Comparison of ENCODE assay signal across 8 mouse cellular contexts in genomic region chr15:89841364-89842017, GRCm38 (mm10). TPM values are rescaled to one million over a fixed set of nuclear protein-coding genes. Genes with fewer than 3 reads are reported as not detected.
DNase-seq lines count a peak whose midpoint lies in the region; ATAC-seq and TF ChIP-seq lines count a peak whose summit lies in the region.

Syt10 (minus strand) TSS chr15:89841860.

- no peak within 1 kb of the TSS for H3K9ac ChIP-seq in liver, embryonic 14.5 days (replicated peaks)

- DNase-seq in kidney, adult 2 months: peak; percentile 1
- DNase-seq in kidney, adult 11 months: no peak
- peak; percentile 22 to 60 for DNase-seq in cerebellum, postnatal 4 days (ENCODE audit: low spot score in 2 of 2)
- peak; percentile 36 to 49 for DNase-seq in frontal cortex, postnatal 36 days (ENCODE audit: low spot score in 2 of 2)
- DNase-seq in kidney, postnatal 10 days: peak; percentile 17
- DNase-seq in liver, embryonic 14.5 days (ENCODE audit: low read depth in 3 of 3, low spot score in 3 of 3): no peak
- peak; percentile 31 for DNase-seq in right cerebral cortex, postnatal 14 days
- DNase-seq in MN1 (ENCODE audit: low spot score): no peak

- H3K27me3 ChIP-seq in kidney, adult 2 months (replicated peaks; ENCODE audit: control insufficient read depth, insufficient read depth, low read length): 0 out of 2 replicates have a peak, but pooled peaks cover 1% of the 10 kb centered on the region
- H3K27me3 ChIP-seq in liver, embryonic 14.5 days (ENCODE audit: control insufficient read depth, insufficient read depth, low read length): peaks cover 7% of the 10 kb centered on the region; the same call in 1 of the 2 replicates

- no peak for TF ChIP-seq POLR2A in kidney, adult 2 months (IDR thresholded peaks at IDR 0.05; ENCODE audit: low read depth, low read length)

- TF ChIP-seq CTCF in kidney, adult 2 months (conservative IDR thresholded peaks at IDR 0.05; ENCODE audit: insufficient read depth, insufficient read length, low read depth, low read length): no peak
- no peak for TF ChIP-seq CTCF in liver, embryonic 14.5 days (IDR thresholded peaks at IDR 0.05; ENCODE audit: low read depth)

- no peaks in the 10 kb centered on the region for H3K9me3 ChIP-seq in liver, embryonic 14.5 days (ENCODE audit: control insufficient read depth, low read length)

- no peaks in the 10 kb centered on the region for H3K4me1 ChIP-seq in kidney, adult 2 months (ENCODE audit: control insufficient read depth, insufficient read depth, low read length)
- H3K4me1 ChIP-seq in liver, embryonic 14.5 days (replicated peaks; ENCODE audit: control insufficient read depth in 2 of 2, insufficient read depth in 2 of 2, low read length in 1 of 2): no peaks in the 10 kb centered on the region

- H3K36me3 ChIP-seq in kidney, adult 2 months (ENCODE audit: control insufficient read depth, insufficient read depth, low read length): no peaks in the 10 kb centered on the region
- H3K36me3 ChIP-seq in liver, embryonic 14.5 days (replicated peaks; ENCODE audit: control insufficient read depth, insufficient read depth, low read depth): no peaks in the 10 kb centered on the region

- H3K4me2 ChIP-seq in liver, embryonic 14.5 days (ENCODE audit: low read depth): peak within 1 kb of the TSS; percentile 16

- no peak for TF ChIP-seq EP300 in liver, embryonic 14.5 days (IDR thresholded peaks at IDR 0.05; ENCODE audit: low read depth)

- H3K4me3 ChIP-seq in kidney, adult 2 months (ENCODE audit: insufficient read depth, low read depth, low read length): no peak within 1 kb of the TSS
- peak within 1 kb of the TSS; percentile 3 to 22; a peak in 2 of 4 replicates for H3K4me3 ChIP-seq in liver, embryonic 14.5 days (ENCODE audit: insufficient read depth in 1 of 2, low read depth in 2 of 2, low read length in 2 of 2)

- H3K27ac ChIP-seq in kidney, adult 2 months (ENCODE audit: insufficient read depth, low read depth, low read length): no peak within 1 kb of the TSS
- no peak within 1 kb of the TSS for H3K27ac ChIP-seq in liver, embryonic 14.5 days

- under 1% methylated on average over 53 of the region's 53 CpGs for whole genome bisulfite sequencing in kidney, adult 2 months
- under 1% methylated on average over 49 of the region's 53 CpGs for WGBS in liver, embryonic 14.5 days (ENCODE audit: insufficient replicate concordance)

- no peak for ATAC-seq in liver, embryonic 14.5 days (ENCODE audit: insufficient read depth)

RNA-seq across cellular contexts. Expression of gene Syt10, which starts in this region (rescaled TPM):
- polyA plus RNA-seq in kidney, adult 2 months (2012; rRNA removed): not detected in 2 replicates
- polyA plus RNA-seq in liver, embryonic 14.5 days (2012; rRNA removed): not detected in 2 replicates
- polyA plus RNA-seq in liver, embryonic 14.5 days (2014; fragmentation: Nextera tagmentation; extraction: Ambion mirVana): not detected in 2 replicates

Comparison
In these comparisons a context has a peak if more than half of its experiments do, and no peak if none do; other contexts are left out.
1. DNase-seq: peak in cerebellum, postnatal 4 days (2 of 2), frontal cortex, postnatal 36 days (2 of 2), kidney, postnatal 10 days (single experiment) and right cerebral cortex, postnatal 14 days (single experiment); none in kidney, adult 11 months (single experiment), liver, embryonic 14.5 days (0 of 3) and MN1 (single experiment).
2. Peak in DNase-seq in kidney, adult 2 months; RNA of the gene not detected or under 1 TPM.